Mouse (Mus musculus): ENCODE data around the gene Vamp5. TPM values are rescaled to one million over a fixed set of nuclear protein-coding genes. Genes with fewer than 3 reads are reported as not detected.

Gene Vamp5
- total RNA-seq, 2 experiments from 2014 or later, result 3.4 to 4.5 TPM

DNA sequence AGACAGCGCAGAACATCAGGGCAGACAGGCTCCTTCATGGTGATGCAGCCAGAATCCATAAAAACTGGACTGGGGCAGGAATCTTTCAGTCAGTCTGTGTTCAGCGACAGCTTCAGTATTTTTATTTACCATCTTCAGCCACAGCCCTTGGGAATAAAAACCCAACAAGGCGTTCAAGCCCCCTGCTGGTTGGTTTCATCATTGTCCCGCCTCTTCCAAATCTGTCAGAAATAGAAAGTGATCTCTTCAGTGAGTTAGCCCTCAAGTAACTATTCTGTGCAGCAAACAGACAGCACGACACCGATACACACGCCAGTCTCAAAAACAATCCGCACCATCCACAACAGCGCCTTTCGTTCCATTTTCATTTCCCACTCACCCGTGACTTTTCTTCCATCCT, 61.2 kb downstream of the Vamp5 start:
- peak; percentile 27 to 47 for DNase-seq (ENCODE audit: extremely low spot score in 1 of 2, low spot score in 2 of 2)
- intact Hi-C loops (cut with DNase I), result no loop called here

Other genes with a start within 250 kb of the Vamp5 start
- 1 to 10 TPM; 1.1 to 1.7 TPM for gene Atoh8, start 144.9 kb downstream of the Vamp5 start, total RNA-seq (2021)
- gene Sftpb, start 75.9 kb downstream of the Vamp5 start, total RNA-seq (2021), result not detected
- 10 to 100 TPM; 31.8 to 33.6 TPM for gene Usp39, start 35.3 kb downstream of the Vamp5 start, total RNA-seq (2021)
- gene 0610030E20Rik, start 33.2 kb downstream of the Vamp5 start, total RNA-seq (2021), result 10 to 100 TPM; 12.3 to 13.1 TPM
- gene Tmem150a, start 25.0 kb downstream of the Vamp5 start, total RNA-seq (2021), result 10 to 100 TPM; 16.6 to 19.0 TPM
- gene Rnf181, start 13.5 kb downstream of the Vamp5 start, total RNA-seq (2021), result 10 to 100 TPM; 66.0 to 68.3 TPM
- 1 to 10 TPM; 8.1 to 9.4 TPM for gene Vamp8, start 10.2 kb upstream of the Vamp5 start, total RNA-seq (2021)
- gene Ggcx, start 33.8 kb upstream of the Vamp5 start, total RNA-seq (2021), result 10 to 100 TPM; 19.8 to 21.1 TPM
- 100 to 1,000 TPM; 158 to 195 TPM for gene Mat2a, start 59.1 kb upstream of the Vamp5 start, total RNA-seq (2021)
- gene Sh2d6, start 141.2 kb upstream of the Vamp5 start, total RNA-seq (2021), result 1 to 10 TPM; 1.1 to 1.2 TPM
- gene Capg, start 163.9 kb upstream of the Vamp5 start, total RNA-seq (2021), result 1 to 10 TPM; 2.8 to 4.0 TPM
- 10 to 100 TPM; 13.0 to 14.4 TPM for gene Elmod3, start 217.9 kb upstream of the Vamp5 start, total RNA-seq (2021)
- gene Retsat, start 218.0 kb upstream of the Vamp5 start, total RNA-seq (2021), result 10 to 100 TPM; 25.9 to 30.8 TPM
- gene Tgoln1, start 236.5 kb upstream of the Vamp5 start, total RNA-seq (2021), result 10 to 100 TPM; 48.4 to 50.9 TPM